Mouse (Mus musculus): ENCODE measurements at regions not wholly inside any gene's neighbourhood (a gene's known extent, or its start where the extent isn't known, plus 50 kb on each side); places are given as distances from the start of the nearest gene placed in this dataset.
A peak's percentile ranks its signal among the peaks of the same experiment; 100 is the strongest.

DNA sequence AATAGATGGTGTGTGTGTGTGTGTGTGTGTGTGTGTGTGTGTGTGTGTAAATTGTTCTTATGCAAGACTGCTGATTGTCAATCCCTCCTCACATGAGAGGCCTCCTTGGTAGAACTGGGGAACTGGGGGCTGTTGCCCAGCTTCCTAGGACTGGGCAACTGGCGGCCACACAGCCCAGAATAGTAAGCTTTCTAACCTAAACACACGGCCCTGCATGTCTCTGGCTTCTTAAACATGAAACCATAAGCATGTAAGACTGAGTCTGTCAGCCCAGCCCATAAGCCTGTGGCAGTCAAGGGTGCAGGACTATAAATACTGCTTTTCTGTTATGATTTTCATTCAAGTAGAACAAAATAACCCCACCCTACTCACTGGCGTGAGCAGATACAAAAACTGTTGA is 60.7 kb downstream of the Ifng start:
- no peak for DNase-seq (ENCODE audit: low read depth, low spot score)

DNA sequence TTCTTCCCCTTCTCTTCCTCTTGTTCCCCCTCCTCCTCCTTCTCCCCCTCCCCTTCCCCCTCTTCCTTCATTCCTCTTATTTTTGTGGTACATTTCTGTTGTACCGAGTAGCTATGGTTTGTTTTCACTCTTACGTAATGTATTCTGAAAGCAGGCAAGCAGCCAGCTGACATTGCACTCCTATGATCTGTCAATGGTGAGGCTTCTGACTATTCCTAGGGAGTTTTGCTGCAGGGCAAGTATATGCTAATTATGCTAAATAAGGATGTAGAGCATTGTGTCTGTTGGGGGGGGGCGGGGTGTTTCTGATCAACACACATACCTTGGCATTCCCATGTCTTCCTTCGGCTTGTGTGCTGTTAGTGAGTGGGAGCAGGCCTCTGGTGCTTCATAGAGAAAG is 64.0 kb downstream of the Ifng start:
- DNase-seq (ENCODE audit: low read depth, low spot score): peak; percentile 33

DNA sequence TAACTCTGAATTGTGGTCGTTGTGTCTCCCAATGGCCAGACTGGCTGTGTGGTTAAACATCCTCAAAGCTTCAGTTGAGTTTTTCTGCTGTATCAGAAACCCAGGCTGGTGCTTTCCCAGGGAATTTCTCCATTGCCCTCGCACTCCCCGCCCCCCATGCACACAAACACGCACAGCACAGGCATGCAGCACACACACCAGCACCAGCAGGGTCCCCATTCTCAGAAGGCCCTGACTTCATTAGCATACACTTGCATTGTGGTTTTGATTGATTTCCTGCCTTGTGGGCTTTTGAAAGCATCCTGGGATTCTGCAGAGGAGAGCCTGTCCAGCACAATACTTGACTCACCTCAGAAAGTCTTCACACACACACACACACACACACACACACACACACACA is 65.3 kb downstream of the Ifng start:
- DNase-seq (ENCODE audit: low read depth, low spot score): no peak

DNA sequence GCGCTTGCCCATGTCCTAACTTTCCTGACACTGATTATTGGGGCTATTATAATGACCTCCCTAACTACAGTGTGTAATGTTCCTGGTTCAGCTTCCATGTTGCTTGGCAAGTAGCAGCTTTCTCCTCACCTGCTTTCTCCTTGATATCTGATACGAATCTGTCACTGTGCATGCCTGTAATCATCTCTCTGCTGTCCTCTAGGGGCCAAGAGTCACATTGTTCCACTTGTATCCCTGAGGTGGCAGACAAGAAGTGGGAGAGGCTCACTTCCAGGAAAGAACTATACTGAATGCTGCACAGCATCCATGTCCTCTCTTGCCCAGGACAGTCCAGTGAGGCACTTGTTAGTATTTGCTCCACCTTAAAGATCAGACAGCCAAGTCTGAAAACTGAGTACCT is 66.8 kb downstream of the Ifng start:
- peak; percentile 62 for DNase-seq (ENCODE audit: low read depth, low spot score)

DNA sequence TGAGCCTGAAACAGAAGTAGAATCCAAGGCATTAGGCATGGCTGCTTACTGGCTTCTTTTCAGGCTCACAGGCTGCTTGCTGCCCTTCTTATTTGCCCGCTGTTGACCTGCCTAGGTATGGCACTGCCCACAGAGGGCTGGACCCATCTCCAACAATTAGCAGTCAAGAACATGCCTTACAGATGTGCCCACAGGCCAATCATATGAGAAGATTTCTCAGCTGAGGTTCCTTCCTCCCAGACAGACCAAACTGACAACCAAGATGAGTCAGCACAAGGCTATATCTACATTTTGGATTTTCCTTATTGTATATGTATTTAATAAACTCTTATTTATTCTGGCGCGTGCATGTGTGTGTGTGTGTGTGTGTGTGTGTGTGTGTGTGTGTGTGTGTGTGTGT is 76.0 kb downstream of the Ifng start:
- no peak for DNase-seq (ENCODE audit: low read depth, low spot score)

DNA sequence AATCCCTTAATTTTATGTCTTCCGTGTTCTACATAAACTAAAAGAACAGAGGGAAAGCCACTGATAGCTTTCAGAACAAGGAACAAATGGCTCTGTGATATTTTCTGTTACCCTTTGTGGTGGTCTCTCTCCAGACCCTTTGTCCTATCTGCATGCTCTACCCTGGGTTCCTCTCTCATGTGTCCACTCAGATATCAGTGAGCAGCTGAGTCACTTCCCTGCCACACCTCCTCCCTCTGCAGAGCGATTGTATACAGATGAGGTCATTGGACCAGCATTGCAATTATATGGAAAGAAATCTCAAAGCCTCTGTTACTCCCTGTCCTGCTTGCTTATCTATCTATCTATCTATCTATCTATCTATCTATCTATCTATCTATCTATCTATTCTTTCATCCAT is 77.1 kb downstream of the Ifng start:
- DNase-seq (ENCODE audit: low read depth, low spot score): no peak

DNA sequence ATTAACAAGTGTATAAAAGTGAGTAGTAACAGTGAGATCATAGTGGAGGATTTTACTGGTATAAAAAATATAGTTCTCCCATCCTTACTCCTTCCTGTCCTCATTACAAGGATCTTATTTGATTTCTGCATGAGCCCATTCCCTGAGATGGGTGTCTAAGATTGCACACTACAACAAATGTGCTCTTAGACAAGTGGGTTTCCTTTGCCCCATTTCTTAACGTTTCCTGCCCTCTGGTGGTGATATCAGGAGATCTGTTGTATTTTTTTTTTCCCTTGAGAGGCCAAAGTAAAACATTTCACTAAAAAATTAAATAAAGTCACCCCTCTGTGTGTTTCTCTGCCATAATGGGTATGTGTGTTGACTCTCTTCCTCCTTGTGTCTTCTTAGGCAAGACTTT is 105.1 kb downstream of the Ifng start:
- DNase-seq (ENCODE audit: low read depth, low spot score): peak; percentile 68

DNA sequence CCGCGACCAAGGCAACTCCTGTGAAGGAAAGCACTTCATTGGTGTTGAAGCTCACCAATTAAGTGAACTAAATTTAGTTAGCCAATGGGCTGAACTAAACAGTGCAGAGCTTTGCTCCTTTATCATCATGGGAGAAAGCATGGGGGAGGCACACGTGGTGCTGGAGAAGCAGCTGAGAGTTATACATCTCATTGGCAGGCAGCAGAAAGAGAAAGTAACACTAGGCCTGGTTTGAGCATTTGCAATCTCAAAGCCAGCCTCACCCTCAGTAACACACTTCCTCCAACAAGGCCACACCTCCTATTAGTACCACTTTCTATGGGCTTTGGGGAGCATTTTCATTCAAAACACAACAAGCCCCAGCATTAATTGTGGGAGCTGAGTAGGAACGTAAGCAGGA is 109.4 kb downstream of the Ifng start:
- no peak for DNase-seq (ENCODE audit: low read depth, low spot score)

DNA sequence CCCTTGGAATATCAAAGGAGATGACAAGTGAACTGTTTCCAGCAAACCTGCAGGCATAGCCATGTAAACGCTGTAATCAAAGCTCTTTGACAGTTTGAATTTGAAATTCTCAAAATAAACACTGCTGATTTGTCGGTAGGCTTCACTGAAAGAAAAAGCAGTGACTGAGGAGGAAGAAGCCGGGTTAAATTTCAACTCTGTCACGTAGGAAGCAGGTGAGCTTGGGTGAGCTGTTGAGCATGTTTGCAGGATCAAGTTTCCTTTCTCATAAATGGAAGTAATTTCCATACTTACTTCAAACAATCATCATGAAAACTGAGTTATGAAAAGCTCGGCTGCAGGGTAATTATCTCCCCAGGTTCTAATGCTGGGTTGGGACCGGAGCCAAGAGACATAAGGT is 118.0 kb downstream of the Ifng start:
- no peak for DNase-seq (ENCODE audit: low read depth, low spot score)

DNA sequence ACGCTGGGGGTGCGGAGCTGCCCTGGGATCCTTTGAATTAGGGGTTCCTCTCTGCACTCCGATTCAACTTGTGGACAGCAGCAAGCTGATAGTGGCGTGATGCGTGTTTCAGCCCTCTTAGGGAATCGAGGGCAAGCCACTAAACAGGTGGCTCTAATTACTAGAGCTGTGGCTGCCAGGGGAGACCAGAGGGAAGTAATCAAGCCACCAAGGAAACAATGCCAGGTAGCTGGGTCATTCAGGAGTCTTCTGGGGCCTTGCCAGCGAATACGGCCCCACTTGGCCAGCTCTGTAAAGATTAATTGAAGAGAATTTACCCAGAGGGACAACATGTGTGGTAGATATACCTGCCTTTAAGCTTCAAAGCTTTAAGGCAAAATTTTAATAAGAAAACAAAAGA is 123.2 kb downstream of the Ifng start:
- DNase-seq (ENCODE audit: low read depth, low spot score): peak; percentile 16

DNA sequence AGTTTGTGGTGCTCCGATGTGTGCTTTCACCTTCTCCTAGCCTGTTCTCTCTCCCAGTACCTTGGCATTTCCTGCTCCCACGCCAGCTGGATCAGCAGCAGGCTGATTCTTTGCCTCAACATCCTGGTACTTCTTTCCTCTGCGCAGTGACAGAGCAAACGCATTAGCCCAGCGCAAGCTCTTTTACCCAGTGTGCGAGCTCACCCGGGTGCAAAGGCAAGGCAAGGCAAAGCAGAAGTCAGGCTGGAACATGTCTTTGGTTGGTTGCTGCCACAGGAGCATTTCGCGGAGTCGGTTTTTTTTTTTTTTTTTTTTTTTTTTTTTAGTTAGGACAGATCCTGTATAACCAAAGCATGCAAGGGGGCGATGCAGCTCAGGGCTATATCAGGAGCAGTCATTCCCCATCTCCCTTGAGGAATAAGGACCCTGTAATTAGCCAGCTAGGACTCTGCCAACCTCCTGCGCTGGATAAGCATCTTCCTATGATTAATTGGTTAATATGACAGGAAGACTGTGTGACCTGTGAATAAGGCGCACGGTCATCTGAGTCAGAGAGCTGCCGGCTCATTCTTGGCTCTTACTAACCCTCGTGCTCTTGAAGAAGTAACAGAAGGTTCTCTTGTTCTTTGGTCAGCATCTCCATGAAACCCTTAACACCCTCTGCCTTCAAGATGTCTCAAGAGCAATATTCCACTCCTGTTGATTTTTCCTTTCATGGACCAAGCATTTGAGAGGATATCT is 123.9 kb downstream of the Ifng start:
- peak; percentile 64 for DNase-seq (ENCODE audit: low read depth, low spot score)

DNA sequence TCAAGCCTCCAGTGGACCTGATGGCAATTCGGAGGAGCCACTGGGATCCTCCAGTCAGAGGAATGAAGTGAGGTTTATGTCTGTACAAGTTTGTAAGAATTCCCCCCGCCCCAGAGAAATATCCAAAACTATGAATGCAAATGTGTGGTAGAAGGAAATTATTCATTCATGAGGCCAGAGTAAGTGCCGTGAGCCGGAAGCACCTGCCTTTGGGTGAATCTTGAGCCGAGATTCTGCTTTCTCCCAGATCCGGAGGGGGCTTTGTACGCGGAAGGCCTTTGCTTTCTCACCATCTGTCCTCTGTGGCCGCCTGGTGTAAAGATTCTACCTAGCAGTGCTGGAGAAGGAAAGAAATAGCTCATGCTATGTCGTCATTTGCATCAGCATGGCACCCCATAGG is 127.8 kb downstream of the Ifng start:
- no peak for DNase-seq (ENCODE audit: low read depth, low spot score)

DNA sequence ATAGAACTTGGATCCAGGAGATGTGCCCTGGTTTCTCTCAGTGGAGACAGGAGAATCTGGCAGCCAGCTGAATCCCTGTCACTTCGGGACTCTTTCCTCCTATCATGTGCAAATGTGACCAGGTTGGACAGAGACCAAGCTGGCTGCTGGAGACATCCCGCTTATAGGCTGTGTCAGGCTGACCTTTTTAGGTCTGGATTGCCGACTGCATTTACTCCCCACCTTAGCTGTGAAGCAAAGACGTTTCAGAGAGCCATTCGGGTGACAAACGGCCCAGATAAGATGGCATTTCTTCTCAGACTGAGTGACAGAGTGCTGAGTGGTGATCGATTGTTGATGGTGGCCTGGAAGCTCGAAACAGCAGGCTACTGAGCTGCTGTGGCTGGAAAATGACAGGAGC is 128.6 kb downstream of the Ifng start:
- DNase-seq (ENCODE audit: low read depth, low spot score): peak; percentile 27

DNA sequence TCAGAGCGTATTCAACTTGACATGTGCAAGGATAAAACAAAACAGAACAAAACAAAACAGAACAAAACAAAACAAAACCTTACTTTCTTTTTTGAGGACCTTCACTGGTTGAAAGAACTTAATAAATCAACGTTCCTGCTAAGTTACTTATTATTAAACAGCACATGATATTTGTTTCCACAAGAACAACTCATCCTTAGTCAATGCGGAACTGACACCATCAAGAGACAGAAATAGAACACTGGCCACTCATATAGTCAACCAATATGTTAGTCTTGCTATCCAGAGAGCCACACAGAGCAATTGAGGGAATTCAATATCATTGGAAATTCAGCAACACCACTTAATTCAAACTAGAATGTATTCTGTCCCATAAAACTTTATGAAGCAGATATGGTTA is 132.4 kb downstream of the Ifng start:
- no peak for DNase-seq (ENCODE audit: low read depth, low spot score)

DNA sequence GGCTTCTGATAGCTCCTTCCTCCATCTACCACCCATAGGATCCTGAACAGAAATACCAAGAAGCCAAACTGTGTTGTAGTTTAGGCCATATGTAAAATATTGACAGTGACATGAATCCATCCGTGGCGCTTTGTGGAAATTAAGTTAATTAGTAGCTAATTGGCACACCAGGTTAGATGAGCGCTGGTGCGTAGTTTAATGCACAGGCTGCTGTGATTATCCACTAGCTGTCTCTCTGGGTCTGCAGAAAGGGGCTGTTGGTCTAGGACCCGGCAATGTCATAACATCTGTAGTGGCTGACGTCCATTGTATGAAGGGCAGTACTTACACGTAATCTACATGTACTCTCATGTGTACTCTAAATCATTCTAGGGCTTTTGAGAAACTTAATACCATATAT is 134.7 kb downstream of the Ifng start:
- no peak for DNase-seq (ENCODE audit: low read depth, low spot score)

DNA sequence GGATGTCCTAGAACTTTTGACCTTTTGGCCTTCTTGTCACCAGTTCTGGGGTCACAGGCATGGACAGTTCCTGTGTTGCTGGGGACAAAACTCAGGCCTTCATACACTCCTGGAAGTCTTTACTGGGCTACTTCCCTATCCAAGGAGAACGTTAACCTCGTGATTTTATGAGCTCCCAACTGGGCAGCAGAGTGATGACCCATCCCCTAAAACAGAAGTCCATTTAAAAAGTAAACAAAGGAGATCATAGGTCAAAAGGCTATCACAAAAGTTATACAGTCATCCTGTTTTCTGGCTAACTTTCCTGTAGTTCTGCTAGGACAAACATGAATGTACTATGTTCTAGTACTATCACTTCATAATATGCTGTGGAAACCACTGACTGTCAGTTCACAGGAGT is 140.5 kb downstream of the Ifng start:
- no peak for DNase-seq (ENCODE audit: low read depth, low spot score)

DNA sequence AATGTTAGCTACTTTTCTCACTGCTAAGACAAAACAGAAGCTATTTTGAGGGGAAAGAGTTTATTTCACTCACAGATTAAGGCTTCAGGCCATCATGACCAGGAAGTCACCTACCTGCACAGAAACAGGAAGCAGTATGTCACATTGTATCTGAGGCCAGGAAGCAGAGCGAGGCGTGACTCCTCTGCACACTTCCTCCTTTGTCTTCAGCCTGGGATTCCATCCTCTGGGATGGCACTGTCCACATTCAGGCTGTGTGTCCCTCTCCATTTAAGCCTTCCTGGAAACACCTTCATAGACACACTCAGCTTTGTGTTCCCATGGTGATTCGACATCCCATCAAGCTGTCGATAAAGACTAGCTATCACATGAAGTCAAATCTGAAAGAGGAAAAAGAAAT is 145.0 kb downstream of the Ifng start:
- no peak for DNase-seq (ENCODE audit: low read depth, low spot score)

DNA sequence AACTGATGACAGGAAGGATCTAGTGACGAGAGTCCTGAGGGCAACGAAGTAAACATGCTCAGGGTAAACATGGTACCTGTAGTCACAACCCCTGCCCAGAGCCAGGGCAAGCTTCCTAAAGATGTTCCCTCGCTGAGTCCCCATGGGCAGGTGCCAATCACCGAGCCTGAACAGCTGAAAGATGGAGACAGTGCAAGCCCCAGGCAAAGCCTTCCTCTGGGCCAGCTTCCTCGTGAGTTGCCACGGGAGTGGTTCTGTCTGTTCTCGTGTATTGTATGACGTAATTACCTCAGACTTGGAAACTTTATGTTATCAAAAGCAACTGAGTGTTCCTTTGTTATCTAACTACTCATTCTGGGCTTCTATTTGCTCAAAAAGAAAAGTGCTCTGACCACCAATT is 147.4 kb downstream of the Ifng start:
- DNase-seq (ENCODE audit: low read depth, low spot score): no peak

DNA sequence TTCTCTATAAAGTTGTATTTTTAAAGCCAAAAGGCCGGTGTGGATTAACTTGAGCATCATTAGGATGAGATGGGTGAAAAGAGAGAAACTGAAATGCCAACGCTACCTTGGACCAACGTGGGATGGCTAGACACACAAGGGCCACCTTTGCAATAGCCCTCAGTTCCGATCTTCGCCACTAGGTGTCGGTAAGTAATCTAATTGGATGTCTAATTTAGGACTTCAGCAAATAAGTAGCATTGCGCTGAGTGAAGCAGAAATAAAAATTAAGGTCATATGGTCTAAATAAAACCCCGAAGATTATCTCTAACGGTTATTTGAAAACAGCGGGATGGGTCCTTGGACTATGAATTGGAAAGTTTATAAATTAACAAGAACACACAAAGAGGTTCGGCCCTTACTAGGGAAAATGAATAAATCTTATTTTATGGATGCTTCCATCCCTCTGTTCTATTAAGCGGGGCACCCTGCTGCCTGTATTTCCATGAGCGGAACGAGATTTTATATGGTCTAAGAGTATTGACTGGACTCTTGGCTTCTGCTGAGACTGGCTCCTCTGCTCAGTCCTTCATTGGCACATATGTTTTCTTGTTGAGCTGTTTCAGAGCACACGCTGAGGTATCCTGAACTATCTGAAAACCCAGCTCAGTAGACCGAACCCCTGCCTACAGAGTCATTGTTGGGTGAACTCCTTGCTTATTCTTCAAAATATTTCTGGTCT is 152.0 kb downstream of the Ifng start:
- DNase-seq (ENCODE audit: low read depth, low spot score): peak; percentile 85

DNA sequence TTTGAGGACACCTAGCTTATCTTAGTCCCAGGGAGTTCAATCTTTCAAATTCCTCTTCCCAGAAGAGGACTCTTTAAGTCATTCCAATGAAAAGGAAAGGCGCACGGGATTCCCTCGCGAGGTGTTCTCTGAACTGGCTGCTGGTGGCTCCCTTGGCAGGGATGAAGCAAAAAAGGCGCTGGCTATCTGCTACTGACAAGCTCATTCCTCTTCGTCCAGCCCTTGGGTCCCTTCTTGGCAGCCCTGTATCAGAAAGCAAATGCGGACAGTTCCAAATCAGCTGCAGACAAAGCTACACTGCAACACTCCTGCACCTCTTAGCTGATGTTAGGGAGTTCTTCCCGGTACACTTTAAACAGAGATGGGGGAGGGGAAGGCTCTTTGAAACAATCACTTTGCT is 155.4 kb downstream of the Ifng start:
- no peak for DNase-seq (ENCODE audit: low read depth, low spot score)

DNA sequence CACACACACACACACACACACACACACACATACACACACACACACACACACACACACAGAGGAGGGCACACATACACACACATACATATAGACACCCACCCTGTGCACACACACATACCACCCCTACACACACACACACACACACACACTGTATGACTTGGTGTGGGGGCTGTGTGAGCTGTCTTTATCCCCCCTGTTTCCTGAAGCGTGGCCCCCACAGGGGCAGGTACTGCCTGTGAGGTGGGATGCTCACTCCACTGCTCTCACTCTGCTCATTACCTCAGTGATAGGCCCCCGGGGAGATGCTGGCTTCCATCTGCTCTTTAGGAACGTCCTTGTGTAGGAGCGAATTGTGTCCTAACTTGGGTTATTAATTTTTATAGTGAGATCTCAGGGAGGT is 157.7 kb downstream of the Ifng start:
- no peak for DNase-seq (ENCODE audit: low read depth, low spot score)

DNA sequence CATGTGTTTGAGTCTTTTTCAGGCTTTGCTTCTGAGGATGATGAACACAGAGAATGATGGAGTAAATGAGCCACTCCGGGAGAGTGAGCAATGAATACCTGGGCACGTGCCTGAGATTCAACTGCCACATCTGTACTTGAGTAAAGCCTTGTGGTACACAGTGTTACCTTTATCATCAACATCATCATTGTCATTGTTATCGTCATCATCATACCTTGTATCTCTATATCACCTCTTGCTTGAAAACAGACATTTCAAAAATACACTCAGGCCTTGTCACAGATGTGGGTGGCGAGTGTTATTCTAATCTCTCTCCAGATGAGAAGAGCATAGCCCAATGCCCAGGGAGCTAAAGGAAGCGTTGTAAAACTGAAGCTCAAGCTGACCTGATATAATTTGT is 158.4 kb downstream of the Ifng start:
- no peak for DNase-seq (ENCODE audit: low read depth, low spot score)

DNA sequence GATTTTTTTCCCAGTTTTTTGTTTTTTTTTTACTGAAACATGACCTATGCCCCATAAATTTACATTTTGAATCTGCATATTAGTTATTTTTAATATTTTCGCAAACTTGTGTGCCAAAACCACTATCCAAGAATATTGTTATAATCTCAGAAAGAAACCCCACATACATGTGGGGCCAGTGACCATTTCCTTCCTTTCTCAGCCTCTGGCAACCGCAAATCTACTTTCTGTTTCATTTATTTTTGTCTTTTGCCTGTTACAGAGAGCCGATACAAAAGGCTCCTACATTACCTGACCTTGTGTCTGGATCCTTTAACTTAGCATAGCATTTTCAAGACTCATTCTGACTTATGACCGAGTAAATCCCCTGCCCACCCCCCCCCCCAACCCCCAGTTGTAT is 158.8 kb downstream of the Ifng start:
- DNase-seq (ENCODE audit: low read depth, low spot score): no peak

DNA sequence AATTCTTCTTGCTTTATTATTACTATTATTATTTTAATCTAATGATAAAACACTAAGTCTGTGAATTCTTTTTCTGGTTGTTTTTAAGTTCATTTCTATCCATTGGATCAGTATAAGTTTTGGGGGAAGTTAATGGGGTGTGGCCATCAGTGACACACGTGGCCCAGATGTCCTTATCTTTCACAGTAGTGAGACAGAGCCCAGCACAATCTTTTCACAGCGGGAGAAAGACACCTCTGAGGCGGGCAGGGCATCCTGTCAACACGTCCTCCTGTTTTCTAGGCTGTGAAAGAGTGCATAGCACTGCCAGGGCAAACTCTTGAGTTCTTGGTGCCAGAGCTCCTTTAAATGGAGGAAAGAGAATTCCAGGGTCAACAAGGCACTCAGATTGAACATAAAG is 162.1 kb downstream of the Ifng start:
- no peak for DNase-seq (ENCODE audit: low read depth, low spot score)
